Mouse (Mus musculus): ENCODE measurements around the gene Gzmd.

The Gzmd gene

GRCm38 (mm10) chr14:56085167-56085566 is 47.2 kb downstream of the Gzmd start, which contains the start of gene Mcpt8:
TSS of gene Mcpt8 (minus strand) at chr14:56085273.
- DNase-seq (ENCODE audit: low spot score in 2 of 2): no peak

GRCm38 (mm10) chr14:56082016-56082415 is 50.4 kb downstream of the Gzmd start:
- DNase-seq (ENCODE audit: low spot score in 2 of 2): no peak

All from frontal cortex, postnatal 36 days (tissue).